Mouse (Mus musculus) urinary bladder, postnatal 0 days (tissue): ENCODE results near the gene Cacna1d. TPM values are rescaled to one million over a fixed set of nuclear protein-coding genes. Genes with fewer than 3 reads are reported as not detected.

Experiments used
- polyA plus RNA-seq: library from polyadenylated mRNA; unstranded; fragments of >200 nt; fragmentation: Nextera tagmentation; extraction: Ambion mirVana; gene quantifications from 2 replicates; pipeline ENCODE4 v1.2.1, GENCODE M21; 2015

Gene Cacna1d
- 0.55 and 1.1 TPM in 2 replicates for polyA plus RNA-seq

GRCm38 (mm10) chr14:30491342-30491741, at the start of gene Cacna1d:
Cacna1d (minus strand) TSS chr14:30491455.

DNA sequence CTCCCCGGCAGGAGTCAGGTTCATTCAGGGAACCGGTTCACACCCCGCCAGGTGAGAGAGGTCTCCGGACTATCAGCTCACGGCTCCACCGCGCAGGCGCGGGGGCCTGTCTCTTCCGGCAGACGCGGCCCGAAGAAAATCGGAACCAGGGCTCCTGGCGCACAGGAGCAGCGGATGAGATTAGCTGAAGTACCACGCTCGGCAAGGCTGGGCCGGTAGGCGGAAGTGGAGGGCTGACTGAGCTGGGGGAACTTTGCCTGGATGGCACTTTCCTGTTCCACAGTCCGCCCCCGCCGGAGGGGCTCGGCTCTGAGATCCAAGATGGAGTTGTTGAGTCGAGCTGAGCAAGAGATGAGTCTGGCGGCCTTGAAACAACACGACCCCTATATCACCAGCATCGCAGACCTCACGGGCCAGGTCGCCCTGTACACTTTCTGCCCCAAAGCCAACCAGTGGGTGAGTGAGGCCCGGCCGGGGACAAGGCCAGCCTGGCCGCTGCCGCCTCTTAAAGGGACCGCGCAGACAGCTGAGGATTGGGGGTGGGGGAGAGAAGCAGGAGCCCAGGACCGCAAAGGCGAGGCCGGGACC, 11.8 kb downstream of the Cacna1d start, which contains the start of gene Dcp1a:
Gene Dcp1a (plus strand): TSS at position 175 of the 588 bp plus-strand sequence.

DNA sequence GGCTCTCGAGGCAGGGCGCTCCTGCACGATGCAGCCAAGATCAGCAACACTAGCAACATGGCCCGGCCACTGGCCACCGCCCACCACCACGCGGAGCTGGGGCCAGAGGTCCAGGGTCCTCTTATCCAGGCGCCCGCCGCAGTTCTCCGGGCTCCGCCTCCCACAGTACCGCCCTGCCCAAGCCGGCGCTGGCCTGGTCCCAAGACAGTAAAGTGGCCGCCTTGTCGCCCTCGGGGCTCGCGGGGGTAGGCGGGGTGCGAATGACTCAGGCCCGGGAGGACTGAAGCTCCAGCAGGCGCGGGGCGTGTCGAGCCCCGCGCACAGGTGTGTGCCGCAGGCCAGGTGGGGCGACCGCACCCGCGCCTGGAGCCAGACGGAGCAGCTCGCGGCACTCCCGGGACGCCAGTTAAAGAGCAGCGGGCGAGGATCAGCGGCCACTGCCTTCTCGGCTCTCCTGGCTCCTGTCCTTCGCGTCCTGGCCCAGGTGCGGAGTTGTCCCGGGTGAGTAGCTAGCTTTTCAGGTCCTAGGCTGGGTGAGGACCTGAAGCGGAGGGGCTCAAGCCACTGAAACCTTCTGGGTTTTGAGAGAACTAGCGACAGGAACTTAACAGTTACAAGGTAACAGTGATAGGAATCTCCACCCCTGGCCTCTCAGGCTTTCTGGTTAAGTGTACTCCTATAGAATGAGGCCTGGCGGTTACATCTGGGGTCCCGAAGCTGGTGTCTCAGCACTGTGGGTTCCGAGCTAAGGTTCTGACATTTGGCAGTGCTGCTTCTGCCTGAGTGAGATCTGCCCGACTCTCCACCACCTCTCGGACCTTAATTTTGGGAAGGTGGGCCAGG, 482.3 kb downstream of the Cacna1d start, which contains the start of the genes Il17rb and Chdh:
Gene Il17rb (minus strand): TSS at position 164 of the 843 bp plus-strand sequence.
Gene Chdh (plus strand): TSS at position 291 of the 843 bp plus-strand sequence.

Other genes with a start within 250 kb of the Cacna1d start
- 9.6 and 10.6 TPM in 2 replicates for gene Dcp1a, start 11.9 kb downstream of the Cacna1d start, polyA plus RNA-seq
- gene Tkt, start 56.9 kb upstream of the Cacna1d start, polyA plus RNA-seq: 121 and 145 TPM in 2 replicates
- gene Prkcd, start 134.8 kb upstream of the Cacna1d start, polyA plus RNA-seq: 37.7 and 38.7 TPM in 2 replicates
- 13.9 and 14.0 TPM in 2 replicates for gene Rft1, start 162.9 kb upstream of the Cacna1d start, polyA plus RNA-seq
- 6.9 and 7.7 TPM in 2 replicates for gene Sfmbt1, start 223.4 kb upstream of the Cacna1d start, polyA plus RNA-seq